Mouse (Mus musculus) embryonic fibroblast, embryonic 13.5 days (primary cell): ENCODE measurements around the gene Acot13. TPM values are rescaled to one million over a fixed set of nuclear protein-coding genes. Genes with fewer than 3 reads are reported as not detected.

ENCODE experiments used
- H3K27ac ChIP-seq: 2 replicates; pipeline ENCODE4 v1.5.1; 2012; ENCODE audit warnings: low read length, control low read depth, inconsistent platforms; ENCODE audit not compliant: insufficient read depth
- H3K4me1 ChIP-seq: 2 replicates; pipeline ENCODE4 v1.6.1; 2011; ENCODE audit warnings: low read length; ENCODE audit not compliant: control insufficient read depth, insufficient read depth
- H3K4me3 ChIP-seq: 2 replicates; pipeline ENCODE4 v1.5.1; 2011; ENCODE audit warnings: mild to moderate bottlenecking, control low read depth, low read length; ENCODE audit not compliant: insufficient read depth
- CTCF ChIP-seq: IDR thresholded peaks from 2 replicates; pipeline ENCODE4 v1.5.1; 2011; ENCODE audit warnings: mild to moderate bottlenecking, control low read depth, low read length, moderate library complexity, borderline replicate concordance; ENCODE audit not compliant: insufficient read depth
- POLR2A ChIP-seq: IDR thresholded peaks from 2 replicates; pipeline ENCODE4 v1.6.1; 2011; ENCODE audit warnings: low read depth, mild to moderate bottlenecking, control low read depth, low read length, moderate library complexity
- polyA plus RNA-seq: library from polyadenylated mRNA; stranded (reverse); fragments of >200 nt; gene quantifications from 2 replicates; pipeline ENCODE4 v1.2.4, GENCODE M21; 2011; ENCODE audit warnings: low read depth; ENCODE audit not compliant: missing spikeins, insufficient read length

The Acot13 gene
- polyA plus RNA-seq, 1 experiment = 49.0 TPM

GRCm38 (mm10) chr13:24803196-24803595 lies 28.1 kb downstream of the Acot13 start:
- peak overlapping the region; percentile 100 for H3K4me3 ChIP-seq
- TF ChIP-seq CTCF = no peak
- no peak for TF ChIP-seq POLR2A
- H3K4me1 ChIP-seq = peaks cover 4% of the 10 kb centered on the region
- H3K27ac ChIP-seq = no peak overlapping the region

GRCm38 (mm10) chr13:24802131-24802691 lies 29.1 kb downstream of the Acot13 start:
- Histone ChIP-seq H3K4me1 (peaks cover 4% of the 10 kb centered on the region), H3K27ac (no peak overlapping the region), H3K4me3 (peak overlapping the region; percentile 100)
- TF ChIP-seq CTCF (no peak), POLR2A (no peak; the same call in 1 of the 2 replicates)

GRCm38 (mm10) chr13:24801308-24801921 lies 29.9 kb downstream of the Acot13 start, which contains the start of gene BC005537:
Gene BC005537, plus strand, starts transcription at chr13:24801657.
- peaks cover 4% of the 10 kb centered on the region for H3K4me1 ChIP-seq
- TF ChIP-seq POLR2A = no peak
- peak within 1 kb of the TSS; percentile 96 for H3K27ac ChIP-seq
- H3K4me3 ChIP-seq = peak within 1 kb of the TSS; percentile 100

- no peak for TF ChIP-seq CTCF
- peak; percentile 99 for TF ChIP-seq POLR2A
- Histone ChIP-seq H3K4me1 (peaks cover 4% of the 10 kb centered on the region), H3K4me3 (peak overlapping the region; percentile 100), H3K27ac (peak overlapping the region; percentile 96)
Measured at GRCm38 (mm10) chr13:24800674-24801307, 30.5 kb downstream of the Acot13 start.

GRCm38 (mm10) chr13:24799925-24800673 lies 31.2 kb downstream of the Acot13 start:
- Histone ChIP-seq H3K4me3 (peak overlapping the region; percentile 41), H3K27ac (peak overlapping the region; percentile 58), H3K4me1 (peaks cover 4% of the 10 kb centered on the region)
- peak; percentile 75 for TF ChIP-seq POLR2A
- TF ChIP-seq CTCF = no peak

- no peak for TF ChIP-seq POLR2A
- TF ChIP-seq CTCF = no peak
- peaks cover 4% of the 10 kb centered on the region for H3K4me1 ChIP-seq
- peak overlapping the region; percentile 58; the same call in 1 of the 2 replicates for H3K27ac ChIP-seq
- H3K4me3 ChIP-seq = no peak overlapping the region
Measured at GRCm38 (mm10) chr13:24799378-24799777, 32.0 kb downstream of the Acot13 start.

GRCm38 (mm10) chr13:24798686-24799085 lies 32.7 kb downstream of the Acot13 start:
- TF ChIP-seq POLR2A = no peak
- TF ChIP-seq CTCF = no peak
- Histone ChIP-seq H3K27ac (no peak overlapping the region), H3K4me3 (no peak overlapping the region), H3K4me1 (peaks cover 4% of the 10 kb centered on the region)

GRCm38 (mm10) chr13:24792411-24793045 lies 38.8 kb downstream of the Acot13 start:
- peak overlapping the region; percentile 70 for H3K27ac ChIP-seq
- no peak for TF ChIP-seq POLR2A
- TF ChIP-seq CTCF = no peak

GRCm38 (mm10) chr13:24791349-24791748 lies 40.0 kb downstream of the Acot13 start:
- TF ChIP-seq CTCF (no peak), POLR2A (no peak)
- no peak overlapping the region for H3K4me3 ChIP-seq
- H3K27ac ChIP-seq = no peak overlapping the region
- peaks cover 8% of the 10 kb centered on the region for H3K4me1 ChIP-seq

More at GRCm38 (mm10) chr13:24792411-24793045, 38.8 kb downstream of the Acot13 start:
- Histone ChIP-seq H3K4me1 (peaks cover 8% of the 10 kb centered on the region), H3K4me3 (no peak overlapping the region)
